ENCODE assay signal across 18 mouse cellular contexts in the genomic region with DNA sequence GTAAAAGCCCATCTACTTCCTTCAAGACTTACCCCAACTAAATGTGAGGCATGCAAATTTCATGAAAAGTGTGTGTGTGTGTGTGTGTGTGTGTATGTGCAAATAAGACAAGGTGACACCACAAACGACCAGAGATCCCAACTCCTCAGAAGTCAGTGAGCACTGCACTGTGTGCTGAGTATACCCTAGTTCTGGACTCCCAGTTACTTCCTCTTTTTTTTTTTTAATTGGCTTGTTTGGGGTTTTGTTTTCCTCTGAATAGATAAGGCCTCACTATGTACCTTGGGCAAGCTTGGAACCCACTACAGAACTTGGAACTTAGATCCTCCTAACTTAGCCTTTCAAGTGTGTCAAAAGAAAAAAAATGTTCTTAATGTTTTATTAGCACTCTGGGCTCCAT.
"Had no signal": no experiment of that assay in that cellular context is flagged by ENCODE, and none has a peak within 500 bp of the region (broad histone marks: within the 10 kb centered on the region; RNA-seq: fewer than 3 reads in every experiment).

No protein-coding gene starts in this region.

- H3K4me1 ChIP-seq: liver, embryonic 13.5 days; midbrain, embryonic 12.5 days; midbrain, embryonic 15.5 days; neural tube, embryonic 12.5 days had no signal

- H3K4me2 ChIP-seq: liver, embryonic 13.5 days; midbrain, embryonic 12.5 days; midbrain, embryonic 15.5 days; neural tube, embryonic 12.5 days; neural tube, embryonic 15.5 days had no signal

- H3K9ac ChIP-seq: liver, embryonic 13.5 days; midbrain, embryonic 12.5 days; midbrain, embryonic 15.5 days; neural tube, embryonic 12.5 days; neural tube, embryonic 15.5 days had no signal

- H3K4me3 ChIP-seq: layer of hippocampus, adult 2 months; liver, embryonic 13.5 days; midbrain, embryonic 12.5 days; midbrain, embryonic 15.5 days; neural tube, embryonic 12.5 days; neural tube, embryonic 15.5 days had no signal

- H3K36me3 ChIP-seq: liver, embryonic 13.5 days; midbrain, embryonic 15.5 days; neural tube, embryonic 15.5 days had no signal

- ATAC-seq: midbrain, embryonic 15.5 days had no signal

- H3K9me3 ChIP-seq: liver, embryonic 13.5 days; midbrain, embryonic 12.5 days; midbrain, embryonic 15.5 days; neural tube, embryonic 12.5 days; neural tube, embryonic 15.5 days had no signal

- H3K27me3 ChIP-seq: liver, embryonic 13.5 days; midbrain, embryonic 12.5 days; midbrain, embryonic 15.5 days; neural tube, embryonic 12.5 days; neural tube, embryonic 15.5 days had no signal

- DNase-seq: kidney, adult 9 months; kidney, postnatal 25 days; layer of hippocampus, adult 9-11 months; liver, embryonic 13.5 days; lung, adult 2 months; lung, postnatal 14 days; lung, postnatal 4 days; retina, postnatal 1 day; right cerebral cortex, postnatal 25 days; spleen, adult 18-20 months; thymus, adult 18-20 months; thymus, postnatal 36 days had no signal

- H3K27ac ChIP-seq: kidney, postnatal 0 days; layer of hippocampus, adult 2 months; liver, embryonic 13.5 days; midbrain, embryonic 12.5 days; midbrain, embryonic 15.5 days; neural tube, embryonic 12.5 days; neural tube, embryonic 15.5 days had no signal
